Mouse (Mus musculus) liver, embryonic 16.5 days (tissue): ENCODE results near the gene Soat2. TPM values are rescaled to one million over a fixed set of nuclear protein-coding genes. Genes with fewer than 3 reads are reported as not detected.

ENCODE experiments used
- ATAC-seq: fragments of 200-750 bp; cut with Nextera tagmentation; 2 replicates; pipeline ENCODE4 v1.8.0; 2017; ENCODE audit warnings: low read depth, mild to moderate bottlenecking, moderate number of reproducible peaks, moderate library complexity
- H3K27ac ChIP-seq: fragments of 300-500 bp; sonication (generic); 2 replicates; pipeline ENCODE4 v1.5.1; 2014; ENCODE audit warnings: mild to moderate bottlenecking, low read length
- H3K27me3 ChIP-seq: fragments of 300-500 bp; sonication (generic); 2 replicates; pipeline ENCODE4 v1.6.1; 2014; ENCODE audit warnings: low read depth, low read length, mixed read lengths; ENCODE audit not compliant: control insufficient read depth, insufficient read depth
- H3K36me3 ChIP-seq: fragments of 300-500 bp; sonication (generic); 2 replicates; pipeline ENCODE4 v1.6.1; 2014; ENCODE audit warnings: mild to moderate bottlenecking; ENCODE audit not compliant: control insufficient read depth, insufficient read depth
- H3K4me1 ChIP-seq: fragments of 300-500 bp; sonication (generic); 2 replicates; pipeline ENCODE4 v1.6.1; 2014; ENCODE audit warnings: low read depth, low read length, mixed read lengths; ENCODE audit not compliant: control insufficient read depth
- H3K4me2 ChIP-seq: fragments of 300-500 bp; sonication (generic); 2 replicates; pipeline ENCODE4 v1.6.1; 2014; ENCODE audit warnings: low read depth, low read length, mixed read lengths
- H3K4me3 ChIP-seq: fragments of 300-500 bp; sonication (generic); 2 replicates; pipeline ENCODE4 v1.5.1; 2014; ENCODE audit warnings: low read depth, mild to moderate bottlenecking, low read length
- H3K9ac ChIP-seq: fragments of 300-500 bp; sonication (generic); 2 replicates; pipeline ENCODE4 v1.6.1; 2014; ENCODE audit warnings: low read depth, low read length
- H3K9me3 ChIP-seq: fragments of 300-500 bp; sonication (generic); replicated peaks from 2 replicates; pipeline ENCODE4 v1.6.1; 2016; ENCODE audit warnings: low read length; ENCODE audit not compliant: control insufficient read depth
- WGBS: fragments of 180-500 bp; shearing (Covaris S2); extraction: QIAGEN DNeasy Blood & Tissue Kit; methylation state at CpG from one replicate; pipeline ENCODE4 v1.1.7; 2014; ENCODE audit not compliant: insufficient replicate concordance; 5-methylcytosine and 5-hydroxymethylcytosine counted together
- polyA plus RNA-seq: library from polyadenylated mRNA; unstranded; fragments of >200 nt; fragmentation: Nextera tagmentation; extraction: Ambion mirVana; gene quantifications from 2 replicates; pipeline ENCODE4 v1.2.1, GENCODE M21; 2015

Soat2 gene
- polyA plus RNA-seq, 1 experiment from 2014 or later, result 33.6 TPM

GRCm38 (mm10) chr15:102142914-102143912 is 7.1 kb upstream of the Soat2 start:
- Histone ChIP-seq H3K4me1 (peaks cover 10% of the 10 kb centered on the region), H3K27ac (no peak overlapping the region), H3K4me3 (no peak overlapping the region), H3K4me2 (no peak overlapping the region), H3K27me3 (peaks cover 38% of the 10 kb centered on the region), H3K9me3 (no peaks in the 10 kb centered on the region), H3K9ac (no peak overlapping the region), H3K36me3 (no peaks in the 10 kb centered on the region)
- ATAC-seq, result no peak
- 52% methylated on average over 23 of the region's 23 CpGs for WGBS

GRCm38 (mm10) chr15:102144274-102144711 is 6.0 kb upstream of the Soat2 start, which contains the start of gene Igfbp6:
Igfbp6 (plus strand) TSS chr15:102144362.
- peak within 1 kb of the TSS; percentile 5; the same call in 1 of the 2 replicates for H3K4me3 ChIP-seq
- H3K4me2 ChIP-seq, result peak within 1 kb of the TSS; percentile 35
- ATAC-seq, result 0 out of 2 replicates have a peak, but pooled peaks have one; percentile 19
- H3K27me3 ChIP-seq, result peaks cover 38% of the 10 kb centered on the region
- 18% methylated on average over 22 of the region's 22 CpGs for WGBS
- no peaks in the 10 kb centered on the region for H3K9me3 ChIP-seq
- H3K36me3 ChIP-seq, result no peaks in the 10 kb centered on the region
- H3K27ac ChIP-seq, result no peak within 1 kb of the TSS
- peaks cover 13% of the 10 kb centered on the region for H3K4me1 ChIP-seq
- H3K9ac ChIP-seq, result no peak within 1 kb of the TSS

GRCm38 (mm10) chr15:102144726-102145125 is 5.6 kb upstream of the Soat2 start:
- Histone ChIP-seq H3K9ac (no peak overlapping the region), H3K9me3 (no peaks in the 10 kb centered on the region), H3K4me3 (peak overlapping the region; percentile 5; the same call in 1 of the 2 replicates), H3K36me3 (no peaks in the 10 kb centered on the region), H3K4me1 (peaks cover 15% of the 10 kb centered on the region), H3K27me3 (peaks cover 38% of the 10 kb centered on the region), H3K4me2 (peak overlapping the region; percentile 35), H3K27ac (no peak overlapping the region)
- no peak for ATAC-seq
- 18% methylated on average over 15 of the region's 19 CpGs for WGBS

- H3K4me2 ChIP-seq, result no peak overlapping the region
- peaks cover 21% of the 10 kb centered on the region for H3K4me1 ChIP-seq
- H3K4me3 ChIP-seq, result no peak overlapping the region
- no peaks in the 10 kb centered on the region for H3K36me3 ChIP-seq
- no peak overlapping the region for H3K9ac ChIP-seq
- WGBS, result 77% methylated on average over 10 of the region's 10 CpGs
- H3K27ac ChIP-seq, result no peak overlapping the region
- ATAC-seq, result no peak
- H3K9me3 ChIP-seq, result no peaks in the 10 kb centered on the region
- peaks cover 38% of the 10 kb centered on the region for H3K27me3 ChIP-seq
These were observed 5.0 kb upstream of the Soat2 start for GRCm38 (mm10) chr15:102145330-102145729.

- ATAC-seq, result no peak
- Histone ChIP-seq H3K27ac (no peak overlapping the region), H3K36me3 (no peaks in the 10 kb centered on the region), H3K9me3 (no peaks in the 10 kb centered on the region), H3K4me1 (peaks cover 28% of the 10 kb centered on the region), H3K9ac (no peak overlapping the region), H3K4me2 (no peak overlapping the region), H3K4me3 (no peak overlapping the region), H3K27me3 (peaks cover 38% of the 10 kb centered on the region)
- WGBS, result 50% methylated on average over 5 of the region's 5 CpGs
These were observed 4.2 kb upstream of the Soat2 start for GRCm38 (mm10) chr15:102146089-102146488.

- H3K27me3 ChIP-seq, result peaks cover 38% of the 10 kb centered on the region
- no peak overlapping the region for H3K27ac ChIP-seq
- H3K9ac ChIP-seq, result no peak overlapping the region
- H3K4me2 ChIP-seq, result no peak overlapping the region
- H3K4me1 ChIP-seq, result peaks cover 31% of the 10 kb centered on the region
- no peak overlapping the region for H3K4me3 ChIP-seq
- 6% methylated on average over 1 of the region's 1 CpGs for WGBS
- H3K36me3 ChIP-seq, result no peaks in the 10 kb centered on the region
- no peak for ATAC-seq
- no peaks in the 10 kb centered on the region for H3K9me3 ChIP-seq
These were observed 3.4 kb upstream of the Soat2 start for GRCm38 (mm10) chr15:102146882-102147281.

GRCm38 (mm10) chr15:102147674-102148402 is 2.5 kb upstream of the Soat2 start:
- Histone ChIP-seq H3K9ac (peak overlapping the region; percentile 34; the same call in 1 of the 2 replicates), H3K4me3 (no peak overlapping the region), H3K4me2 (no peak overlapping the region), H3K27ac (no peak overlapping the region), H3K4me1 (peaks cover 31% of the 10 kb centered on the region), H3K9me3 (no peaks in the 10 kb centered on the region), H3K27me3 (peaks cover 32% of the 10 kb centered on the region), H3K36me3 (no peaks in the 10 kb centered on the region)
- ATAC-seq, result no peak
- WGBS, result 44% methylated on average over 16 of the region's 16 CpGs

- no peaks in the 10 kb centered on the region for H3K36me3 ChIP-seq
- peaks cover 15% of the 10 kb centered on the region for H3K27me3 ChIP-seq
- H3K9ac ChIP-seq, result no peak overlapping the region
- no peak overlapping the region for H3K4me3 ChIP-seq
- no peaks in the 10 kb centered on the region for H3K9me3 ChIP-seq
- peak; percentile 37 for ATAC-seq
- H3K4me1 ChIP-seq, result peaks cover 31% of the 10 kb centered on the region
- 0 out of 2 replicates have a peak overlapping the region, but pooled peaks have one; percentile 76 for H3K4me2 ChIP-seq
- WGBS, result 65% methylated on average over 4 of the region's 4 CpGs
- H3K27ac ChIP-seq, result peak overlapping the region; percentile 75
These were observed 765 bp upstream of the Soat2 start for GRCm38 (mm10) chr15:102149561-102149960.
